Mouse (Mus musculus): ENCODE data around the gene Prss53. TPM values are rescaled to one million over a fixed set of nuclear protein-coding genes. Genes with fewer than 3 reads are reported as not detected.

The Prss53 gene
- polyA plus RNA-seq, 1 experiment, result 0.86 TPM

DNA sequence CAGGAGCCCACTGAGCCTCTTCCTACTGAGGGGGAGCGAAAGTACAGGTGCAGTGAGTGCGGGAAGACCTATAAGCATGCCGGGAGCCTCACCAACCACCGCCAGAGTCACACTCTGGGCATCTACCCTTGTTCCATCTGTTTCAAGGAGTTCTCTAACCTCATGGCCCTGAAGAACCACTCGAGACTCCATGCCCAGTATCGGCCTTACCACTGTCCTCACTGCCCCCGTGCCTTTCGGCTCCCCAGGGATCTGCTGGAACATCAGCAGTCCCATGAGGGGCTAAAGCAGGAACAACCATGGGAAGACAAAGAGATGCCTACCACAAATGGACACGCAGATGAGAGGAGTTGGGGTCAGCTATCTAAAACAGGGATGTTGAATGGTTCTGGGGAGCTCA, 11.5 kb downstream of the Prss53 start:
- peaks cover 7% of the 10 kb centered on the region for H3K4me1 ChIP-seq (ENCODE audit: control insufficient read depth, insufficient read depth, low read length)
- H3K27ac ChIP-seq (ENCODE audit: insufficient read depth, low read depth, low read length), result no peak overlapping the region
- TF ChIP-seq POLR2A (IDR thresholded peaks at IDR 0.05; ENCODE audit: borderline replicate concordance, low read depth, low read length) (no peak), CTCF (IDR thresholded peaks at IDR 0.05; ENCODE audit: low read depth, low read length) (no peak)
- no peak overlapping the region for H3K4me3 ChIP-seq (ENCODE audit: insufficient read depth, low read length)

DNA sequence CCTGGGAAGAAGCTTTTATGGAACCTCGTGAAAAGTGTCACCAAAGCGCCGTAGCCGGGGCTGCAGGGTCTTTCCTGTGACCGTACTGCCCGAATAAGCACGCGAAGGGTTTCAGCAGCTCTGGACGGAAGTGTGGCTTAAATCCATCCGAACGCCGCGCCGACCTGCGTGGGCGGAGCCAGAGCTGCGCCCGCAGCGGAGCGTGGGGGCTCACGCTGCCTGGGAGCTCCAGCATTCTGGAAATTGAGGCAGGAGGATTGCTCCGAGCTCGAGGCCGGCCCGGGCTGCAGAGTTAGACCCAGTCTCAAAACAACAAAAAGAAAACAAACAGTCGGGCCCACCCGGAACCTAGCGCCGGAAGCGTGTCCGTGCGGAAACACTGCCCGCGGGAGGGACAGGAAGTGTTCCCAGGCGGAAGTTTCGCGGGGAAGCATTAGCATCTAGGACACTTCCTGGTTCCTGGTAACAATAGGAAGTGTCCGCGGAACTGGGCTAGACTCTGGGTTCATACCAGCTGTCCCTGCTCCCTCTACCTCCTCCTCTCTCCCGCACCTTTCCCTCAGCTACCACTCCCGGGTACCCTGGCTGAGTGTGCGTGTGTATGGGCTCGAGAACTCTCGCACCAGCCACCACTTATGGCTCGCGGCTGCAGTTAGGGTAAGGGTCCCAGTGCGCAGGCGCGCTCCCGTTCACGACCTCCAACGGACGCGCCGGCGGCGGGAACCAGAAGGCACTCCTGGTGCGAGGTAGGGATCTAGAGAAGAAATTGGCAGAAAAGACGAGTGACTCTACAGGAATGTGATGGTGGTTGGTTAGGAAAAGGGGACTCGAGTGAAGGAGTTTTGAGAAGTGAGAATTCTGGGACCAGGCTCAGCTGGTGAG, 14.1 kb downstream of the Prss53 start, which contains the start of gene Zfp668:
TSS of gene Zfp668 (minus strand) at position 362 of the 882 bp plus-strand sequence.
- Histone ChIP-seq H3K27ac (ENCODE audit: insufficient read depth, low read depth, low read length) (peak within 1 kb of the TSS; percentile 93), H3K4me1 (ENCODE audit: control insufficient read depth, insufficient read depth, low read length) (peaks cover 20% of the 10 kb centered on the region), H3K4me3 (ENCODE audit: insufficient read depth, low read length) (peak within 1 kb of the TSS; percentile 89)
- 0 out of 2 replicates have a peak, but pooled peaks have one; percentile 60 for TF ChIP-seq POLR2A (IDR thresholded peaks at IDR 0.05; ENCODE audit: borderline replicate concordance, low read depth, low read length)
- TF ChIP-seq CTCF (IDR thresholded peaks at IDR 0.05; ENCODE audit: low read depth, low read length), result no peak

DNA sequence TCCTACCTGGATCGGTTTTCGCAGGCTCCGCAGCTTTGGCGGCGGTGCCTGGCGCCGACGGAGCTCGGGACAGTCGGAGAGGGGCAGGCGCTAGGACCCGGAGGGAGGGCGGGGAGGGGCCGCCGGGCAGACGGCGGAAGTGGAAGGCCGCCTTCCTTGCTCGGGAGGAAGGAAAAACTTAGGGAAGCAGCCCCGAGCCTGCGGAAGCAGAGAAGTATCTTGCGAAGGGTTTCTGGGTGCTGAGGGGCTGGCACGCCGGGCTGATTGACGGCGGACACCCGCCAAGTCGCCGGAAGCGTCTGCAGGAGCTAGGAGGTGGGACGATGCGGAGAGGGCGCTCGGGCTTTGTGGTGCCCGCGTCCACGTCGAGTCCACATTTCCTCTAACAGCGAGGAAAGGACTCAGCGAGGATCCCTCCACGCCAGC, 14.7 kb downstream of the Prss53 start, which contains the start of gene Zfp646:
TSS of gene Zfp646 (plus strand) at position 181 of the 426 bp plus-strand sequence.
- Histone ChIP-seq H3K4me1 (ENCODE audit: control insufficient read depth, insufficient read depth, low read length) (peaks cover 20% of the 10 kb centered on the region), H3K4me3 (ENCODE audit: insufficient read depth, low read length) (peak within 1 kb of the TSS; percentile 89), H3K27ac (ENCODE audit: insufficient read depth, low read depth, low read length) (peak within 1 kb of the TSS; percentile 93)
- TF ChIP-seq CTCF (IDR thresholded peaks at IDR 0.05; ENCODE audit: low read depth, low read length), result no peak
- no peak for TF ChIP-seq POLR2A (IDR thresholded peaks at IDR 0.05; ENCODE audit: borderline replicate concordance, low read depth, low read length)

DNA sequence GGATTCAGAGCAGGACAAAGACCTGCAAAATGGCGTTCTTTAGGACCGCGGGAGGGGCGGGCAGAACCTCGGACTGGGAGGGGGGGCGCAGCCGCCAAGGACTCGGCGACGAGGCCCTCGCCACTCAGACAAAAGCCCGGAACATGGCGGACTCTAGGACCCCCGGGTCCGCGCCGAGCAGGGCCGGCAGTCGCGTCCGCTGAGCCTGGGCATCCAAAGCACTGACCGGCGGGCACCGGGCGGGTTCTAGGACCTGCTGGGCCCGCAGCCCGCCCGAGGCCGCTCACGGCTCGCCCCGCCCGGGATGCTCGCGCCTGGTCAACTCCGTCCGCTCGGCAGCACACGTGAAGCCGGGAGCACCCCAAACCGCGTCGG, 15.2 kb downstream of the Prss53 start:
- Histone ChIP-seq H3K4me3 (ENCODE audit: insufficient read depth, low read length) (peak overlapping the region; percentile 89), H3K27ac (ENCODE audit: insufficient read depth, low read depth, low read length) (peak overlapping the region; percentile 93), H3K4me1 (ENCODE audit: control insufficient read depth, insufficient read depth, low read length) (peaks cover 20% of the 10 kb centered on the region)
- TF ChIP-seq POLR2A (IDR thresholded peaks at IDR 0.05; ENCODE audit: borderline replicate concordance, low read depth, low read length), result no peak
- no peak for TF ChIP-seq CTCF (IDR thresholded peaks at IDR 0.05; ENCODE audit: low read depth, low read length)

DNA sequence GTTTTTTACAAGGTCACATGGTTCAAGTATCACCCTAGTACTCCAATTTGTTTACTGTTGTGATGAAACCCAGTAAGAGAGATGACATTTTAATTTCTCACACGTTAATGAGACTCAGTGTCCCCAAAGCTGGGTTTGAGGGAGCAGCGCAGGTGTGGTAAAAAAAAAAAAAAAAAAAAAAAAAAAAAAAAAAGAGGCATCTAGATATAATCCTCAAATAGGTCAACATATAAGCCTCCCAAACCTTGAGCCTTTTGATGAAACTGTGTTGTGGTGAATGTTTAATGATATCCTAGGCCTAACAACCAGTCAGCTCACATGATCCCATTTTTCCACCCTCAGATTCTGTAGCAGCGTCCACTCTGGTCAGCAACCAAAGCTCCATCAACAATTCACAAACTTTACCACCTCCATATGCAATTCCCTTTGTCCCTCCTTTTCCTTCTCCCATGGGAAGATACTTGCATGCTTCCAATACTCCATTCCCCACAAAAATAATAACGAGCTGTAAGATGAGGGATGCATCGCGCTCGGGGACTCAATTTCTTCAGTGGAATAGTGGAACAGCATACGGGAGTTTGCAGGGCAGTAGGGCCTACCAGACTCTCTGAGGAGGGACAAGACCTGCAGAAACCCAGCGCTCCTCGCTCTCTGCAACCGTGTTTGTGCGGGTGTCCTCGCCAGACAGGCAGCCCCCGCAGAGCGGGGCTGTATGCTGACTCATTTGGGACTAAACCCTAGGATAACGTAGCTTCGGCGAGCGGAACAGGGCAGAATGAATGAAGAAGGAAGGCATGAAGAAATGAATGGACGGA, 15.8 kb downstream of the Prss53 start:
- peak overlapping the region; percentile 89 for H3K4me3 ChIP-seq (ENCODE audit: insufficient read depth, low read length)
- H3K4me1 ChIP-seq (ENCODE audit: control insufficient read depth, insufficient read depth, low read length), result peaks cover 20% of the 10 kb centered on the region
- peak overlapping the region; percentile 93 for H3K27ac ChIP-seq (ENCODE audit: insufficient read depth, low read depth, low read length)
- no peak for TF ChIP-seq POLR2A (IDR thresholded peaks at IDR 0.05; ENCODE audit: borderline replicate concordance, low read depth, low read length)

DNA sequence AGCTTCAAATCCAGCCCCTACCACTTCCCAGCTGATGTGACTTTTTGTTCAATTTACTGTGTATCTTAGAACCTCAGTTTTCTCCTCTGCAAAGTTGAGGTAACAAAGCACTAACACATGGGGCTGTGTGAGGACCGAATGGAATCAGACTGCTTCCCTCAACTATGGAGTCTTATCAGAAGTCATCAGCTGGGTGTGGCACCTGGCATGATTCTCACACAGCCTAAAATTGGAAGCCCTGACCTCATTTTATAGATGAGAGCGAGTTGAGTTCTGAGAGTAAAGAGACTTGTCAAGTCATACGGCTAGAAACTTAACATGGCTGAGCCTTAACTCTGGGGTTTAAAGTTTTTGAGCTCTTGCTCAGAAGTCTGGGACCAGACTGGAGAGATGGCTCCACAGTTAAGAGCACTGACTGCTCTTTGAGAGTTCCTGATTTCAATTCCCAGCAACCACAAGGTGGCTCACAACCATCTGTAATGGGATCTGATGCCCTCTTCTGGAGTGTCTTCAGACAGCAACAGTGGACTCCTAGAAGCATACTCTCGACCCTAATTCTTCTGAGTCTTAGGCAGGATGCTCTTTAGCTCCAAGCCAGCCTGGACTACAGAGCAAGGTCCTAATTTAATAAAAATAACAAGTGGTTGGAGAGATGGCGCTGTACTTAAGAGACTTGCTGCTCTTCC, 20.5 kb downstream of the Prss53 start:
- TF ChIP-seq CTCF (IDR thresholded peaks at IDR 0.05; ENCODE audit: low read depth, low read length), result no peak
- TF ChIP-seq POLR2A (IDR thresholded peaks at IDR 0.05; ENCODE audit: borderline replicate concordance, low read depth, low read length), result no peak
- peaks cover 27% of the 10 kb centered on the region for H3K4me1 ChIP-seq (ENCODE audit: control insufficient read depth, insufficient read depth, low read length)
- no peak overlapping the region for H3K4me3 ChIP-seq (ENCODE audit: insufficient read depth, low read length)
- H3K27ac ChIP-seq (ENCODE audit: insufficient read depth, low read depth, low read length), result no peak overlapping the region

DNA sequence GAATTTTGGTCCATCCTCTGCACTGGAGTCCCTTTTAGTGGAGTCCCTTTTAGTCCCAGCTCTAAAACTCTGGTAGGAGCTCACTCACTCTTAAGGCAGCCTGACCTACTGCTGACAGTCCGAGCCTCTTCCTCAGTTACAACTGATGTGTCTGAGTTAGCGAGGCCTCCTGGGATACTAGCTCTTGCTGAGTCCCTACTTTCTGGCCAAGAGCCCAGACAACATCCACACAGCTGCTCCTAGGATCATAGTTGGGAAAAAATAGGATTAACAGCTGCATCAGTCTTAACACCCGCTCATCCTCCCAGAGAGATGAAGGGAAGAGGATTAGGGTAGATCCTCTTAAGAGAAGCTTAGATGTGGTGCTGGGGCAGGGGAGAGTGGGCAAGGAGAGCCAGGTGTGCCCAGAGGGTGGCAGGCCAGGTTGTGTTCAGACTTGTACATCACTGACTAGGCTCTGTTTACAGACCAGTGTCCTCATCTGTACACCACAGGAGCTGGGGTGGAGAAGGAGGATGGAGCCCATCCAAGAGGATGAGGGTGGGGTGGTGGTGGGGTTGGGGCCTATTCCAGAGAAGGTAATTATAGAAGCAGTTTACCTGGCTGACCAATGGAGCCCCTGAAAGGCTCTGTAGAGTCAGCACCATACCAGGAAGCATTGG, 21.5 kb downstream of the Prss53 start:
- TF ChIP-seq CTCF (IDR thresholded peaks at IDR 0.05; ENCODE audit: low read depth, low read length) (no peak), POLR2A (IDR thresholded peaks at IDR 0.05; ENCODE audit: borderline replicate concordance, low read depth, low read length) (no peak)
- Histone ChIP-seq H3K27ac (ENCODE audit: insufficient read depth, low read depth, low read length) (no peak overlapping the region), H3K4me3 (ENCODE audit: insufficient read depth, low read length) (no peak overlapping the region), H3K4me1 (ENCODE audit: control insufficient read depth, insufficient read depth, low read length) (peaks cover 23% of the 10 kb centered on the region)

DNA sequence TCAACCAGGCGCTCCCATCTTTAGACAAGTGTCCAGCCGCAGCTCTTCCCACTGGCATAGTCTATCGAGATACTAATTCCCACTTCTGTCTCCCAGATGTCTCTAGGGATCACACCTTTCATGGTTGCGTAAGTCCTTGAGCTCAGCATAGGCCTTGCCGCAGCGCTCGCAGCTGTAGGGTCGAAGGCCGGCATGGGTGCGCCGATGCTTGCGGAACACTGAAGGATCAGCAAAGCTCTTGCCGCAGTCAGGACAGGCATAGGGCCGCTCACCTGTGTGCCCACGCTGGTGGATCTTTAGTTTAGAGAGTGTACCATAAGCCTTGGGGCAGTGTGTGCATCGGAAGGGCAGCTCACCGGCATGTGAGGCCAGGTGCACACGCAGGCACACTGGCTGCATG, 23.1 kb downstream of the Prss53 start:
- H3K4me1 ChIP-seq (ENCODE audit: control insufficient read depth, insufficient read depth, low read length), result peaks cover 12% of the 10 kb centered on the region
- TF ChIP-seq CTCF (IDR thresholded peaks at IDR 0.05; ENCODE audit: low read depth, low read length), result no peak
- no peak for TF ChIP-seq POLR2A (IDR thresholded peaks at IDR 0.05; ENCODE audit: borderline replicate concordance, low read depth, low read length)
- no peak overlapping the region for H3K4me3 ChIP-seq (ENCODE audit: insufficient read depth, low read length)
- H3K27ac ChIP-seq (ENCODE audit: insufficient read depth, low read depth, low read length), result no peak overlapping the region

DNA sequence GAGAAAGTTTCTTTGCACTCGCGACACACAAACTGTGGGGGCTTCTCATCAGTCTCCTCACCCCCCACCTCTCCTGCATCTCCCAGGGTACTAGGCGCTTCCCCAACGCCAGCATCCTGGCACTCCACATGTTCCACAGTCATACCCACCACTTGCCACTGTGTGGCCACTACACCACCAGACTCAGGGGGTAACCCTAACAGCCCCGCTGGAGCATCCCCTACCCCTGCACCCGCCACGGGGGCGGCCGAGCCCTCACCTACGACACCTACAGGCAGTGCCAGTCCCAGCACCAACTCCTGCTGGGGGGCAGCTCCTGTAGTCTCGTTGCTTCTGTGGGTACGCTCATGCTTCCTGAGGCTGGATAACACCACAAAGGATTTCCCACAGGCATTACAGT, 24.3 kb downstream of the Prss53 start:
- Histone ChIP-seq H3K4me3 (ENCODE audit: insufficient read depth, low read length) (no peak overlapping the region), H3K4me1 (ENCODE audit: control insufficient read depth, insufficient read depth, low read length) (peaks cover 10% of the 10 kb centered on the region), H3K27ac (ENCODE audit: insufficient read depth, low read depth, low read length) (no peak overlapping the region)
- TF ChIP-seq POLR2A (IDR thresholded peaks at IDR 0.05; ENCODE audit: borderline replicate concordance, low read depth, low read length) (no peak), CTCF (IDR thresholded peaks at IDR 0.05; ENCODE audit: low read depth, low read length) (no peak)
